Mouse (Mus musculus) ES-Bruce4 (cell line): ENCODE data around the gene Flvcr2. TPM values are rescaled to one million over a fixed set of nuclear protein-coding genes. Genes with fewer than 3 reads are reported as not detected.

Experiments used
- H3K27ac ChIP-seq: 2 replicates; pipeline ENCODE4 v1.5.1; 2012; ENCODE audit warnings: low read length, inconsistent platforms; ENCODE audit not compliant: insufficient read depth
- H3K27me3 ChIP-seq: 2 replicates; pipeline ENCODE4 v1.6.1; 2012; ENCODE audit warnings: mild to moderate bottlenecking, low read length, inconsistent platforms; ENCODE audit not compliant: control insufficient read depth, poor library complexity, insufficient read depth, severe bottlenecking
- H3K36me3 ChIP-seq: 2 replicates; pipeline ENCODE4 v1.6.1; 2012; ENCODE audit warnings: inconsistent platforms, mild to moderate bottlenecking, low read length, moderate library complexity; ENCODE audit not compliant: control insufficient read depth, poor library complexity, insufficient read depth, severe bottlenecking
- H3K4me1 ChIP-seq: one replicate; pipeline ENCODE4 v1.8.1; 2011; ENCODE audit warnings: low read length; ENCODE audit not compliant: control insufficient read depth, insufficient read depth
- H3K4me3 ChIP-seq: 2 replicates; pipeline ENCODE4 v1.5.1; 2011; ENCODE audit warnings: low read depth, mild to moderate bottlenecking, low read length
- H3K9ac ChIP-seq: 2 replicates; pipeline ENCODE4 v1.6.1; 2012; ENCODE audit warnings: low read depth, mild to moderate bottlenecking, inconsistent platforms; ENCODE audit not compliant: poor library complexity, severe bottlenecking
- H3K9me3 ChIP-seq: replicated peaks from 2 replicates; pipeline ENCODE4 v1.6.1; 2012; ENCODE audit warnings: mild to moderate bottlenecking, low read length, inconsistent platforms; ENCODE audit not compliant: control insufficient read depth, poor library complexity, insufficient read depth, severe bottlenecking
- CTCF ChIP-seq: IDR thresholded peaks from one replicate; pipeline ENCODE4 v1.8.1; 2011; ENCODE audit warnings: low read depth, low read length
- EP300 ChIP-seq: IDR thresholded peaks from 2 replicates; pipeline ENCODE4 v1.6.1; 2011; ENCODE audit warnings: low read depth, low read length; ENCODE audit not compliant: insufficient read depth
- POLR2A ChIP-seq: IDR thresholded peaks from one replicate; pipeline ENCODE4 v1.8.1; 2011; ENCODE audit warnings: low read length; ENCODE audit not compliant: insufficient read depth
- polyA plus RNA-seq: library from polyadenylated mRNA; stranded (reverse); fragments of >200 nt; gene quantifications from 2 replicates; pipeline ENCODE4 v1.2.4, GENCODE M21; 2011; ENCODE audit warnings: low read depth; ENCODE audit not compliant: missing spikeins, insufficient read depth, insufficient read length

Flvcr2 gene
- polyA plus RNA-seq, 1 experiment: 6.0 TPM

DNA sequence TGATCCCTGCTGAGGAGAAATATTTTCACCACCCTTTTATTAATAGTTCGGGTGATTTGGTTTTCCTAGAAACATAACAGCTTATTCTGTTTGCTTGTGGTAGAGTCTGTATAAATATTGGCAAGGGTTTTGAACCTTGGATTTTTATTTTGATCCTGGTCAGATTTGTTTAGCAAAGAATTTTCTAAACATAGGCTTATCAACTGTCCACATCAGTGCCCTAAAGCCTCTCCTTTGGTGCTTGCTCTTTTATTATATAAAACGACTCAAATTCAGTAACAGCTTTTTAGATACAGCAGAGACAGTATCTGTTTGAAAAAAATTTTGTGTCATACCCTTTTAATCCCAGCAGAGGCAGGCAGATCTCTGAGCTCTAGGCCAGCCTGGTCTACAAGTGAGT is 79.5 kb downstream of the Flvcr2 start:
- Histone ChIP-seq H3K4me3 (no peak overlapping the region), H3K36me3 (peaks cover 6% of the 10 kb centered on the region; the same call in 1 of the 2 replicates)

GRCm38 (mm10) chr12:85828856-85829255 is 82.5 kb downstream of the Flvcr2 start:
- Histone ChIP-seq H3K27me3 (no peaks in the 10 kb centered on the region), H3K4me3 (no peak overlapping the region), H3K9ac (no peak overlapping the region), H3K36me3 (no peaks in the 10 kb centered on the region), H3K27ac (no peak overlapping the region), H3K9me3 (no peaks in the 10 kb centered on the region), H3K4me1 (no peaks in the 10 kb centered on the region)
- no peak for TF ChIP-seq POLR2A
- TF ChIP-seq EP300: no peak
- no peak for TF ChIP-seq CTCF

More for the DNA sequence above, 79.5 kb downstream of the Flvcr2 start:
- no peak overlapping the region for H3K27ac ChIP-seq
- no peaks in the 10 kb centered on the region for H3K4me1 ChIP-seq
- H3K9me3 ChIP-seq: no peaks in the 10 kb centered on the region
- no peak for TF ChIP-seq CTCF
- TF ChIP-seq EP300: no peak
- no peak for TF ChIP-seq POLR2A
- H3K9ac ChIP-seq: no peak overlapping the region
- no peaks in the 10 kb centered on the region for H3K27me3 ChIP-seq

GRCm38 (mm10) chr12:85829866-85830265 is 83.5 kb downstream of the Flvcr2 start:
- Histone ChIP-seq H3K9me3 (no peaks in the 10 kb centered on the region), H3K27me3 (no peaks in the 10 kb centered on the region), H3K36me3 (no peaks in the 10 kb centered on the region; the same call in 1 of the 2 replicates), H3K9ac (no peak overlapping the region), H3K4me3 (no peak overlapping the region), H3K27ac (no peak overlapping the region), H3K4me1 (no peaks in the 10 kb centered on the region)
- no peak for TF ChIP-seq POLR2A
- TF ChIP-seq EP300: no peak
- TF ChIP-seq CTCF: no peak

- Histone ChIP-seq H3K9ac (no peak overlapping the region), H3K27ac (no peak overlapping the region), H3K4me1 (no peaks in the 10 kb centered on the region), H3K27me3 (no peaks in the 10 kb centered on the region), H3K36me3 (no peaks in the 10 kb centered on the region; the same call in 1 of the 2 replicates), H3K9me3 (no peaks in the 10 kb centered on the region), H3K4me3 (no peak overlapping the region)
- TF ChIP-seq CTCF (no peak), POLR2A (no peak), EP300 (no peak)
These were observed 84.4 kb downstream of the Flvcr2 start for GRCm38 (mm10) chr12:85830691-85831090.

DNA sequence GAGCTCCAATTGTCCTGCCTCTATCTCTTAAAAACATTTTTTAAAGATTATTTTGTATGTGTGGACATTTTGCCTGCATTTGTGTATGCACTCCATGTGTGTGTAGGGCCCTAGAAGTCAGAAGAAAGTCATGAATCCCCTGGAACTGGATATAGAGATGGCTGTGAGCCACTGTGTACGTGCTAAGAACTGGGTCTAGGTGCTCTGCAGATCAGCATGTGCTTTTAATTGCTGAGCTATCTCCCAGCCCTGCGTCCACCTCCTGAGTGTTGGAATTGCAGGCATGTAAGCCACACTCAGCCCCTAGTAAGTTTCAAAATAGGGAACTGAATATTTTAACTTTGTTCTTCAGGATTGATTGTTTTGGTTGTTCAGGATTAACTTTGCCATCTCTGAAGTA is 88.2 kb downstream of the Flvcr2 start:
- Histone ChIP-seq H3K9ac (no peak overlapping the region), H3K4me3 (no peak overlapping the region), H3K36me3 (no peaks in the 10 kb centered on the region; the same call in 1 of the 2 replicates), H3K27me3 (no peaks in the 10 kb centered on the region), H3K9me3 (no peaks in the 10 kb centered on the region), H3K27ac (no peak overlapping the region), H3K4me1 (no peaks in the 10 kb centered on the region)
- no peak for TF ChIP-seq CTCF
- TF ChIP-seq EP300: no peak
- TF ChIP-seq POLR2A: no peak

- H3K4me3 ChIP-seq: no peak overlapping the region
- no peaks in the 10 kb centered on the region for H3K4me1 ChIP-seq
- no peak overlapping the region for H3K27ac ChIP-seq
- H3K36me3 ChIP-seq: peaks cover 4% of the 10 kb centered on the region; the same call in 1 of the 2 replicates
- H3K9ac ChIP-seq: no peak overlapping the region
- TF ChIP-seq EP300 (no peak), CTCF (no peak), POLR2A (no peak)
- H3K9me3 ChIP-seq: no peaks in the 10 kb centered on the region
- no peaks in the 10 kb centered on the region for H3K27me3 ChIP-seq
These were observed 91.4 kb downstream of the Flvcr2 start for GRCm38 (mm10) chr12:85837765-85838164.
